Mouse (Mus musculus): ENCODE measurements around the gene Podn.

DNA sequence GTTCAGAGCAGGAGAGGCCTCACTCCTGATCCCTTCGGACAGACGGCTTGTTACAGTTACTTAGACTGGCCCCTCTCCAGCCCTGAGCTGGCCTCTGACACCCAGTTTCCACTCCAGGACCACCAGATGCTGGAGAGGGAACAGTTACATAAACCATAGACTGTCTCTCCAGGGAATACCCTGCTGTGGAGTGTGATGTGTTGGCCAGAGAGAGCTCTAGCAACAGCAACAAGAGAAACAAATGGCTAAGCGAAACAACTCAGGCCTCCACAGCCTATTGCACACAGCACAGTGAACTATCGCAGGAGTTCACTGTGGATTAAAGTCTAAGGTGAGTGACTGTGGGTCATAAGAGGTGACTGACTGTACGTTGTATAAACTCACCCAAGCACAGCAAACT, 71.6 kb downstream of the Podn start:
- TF ChIP-seq CTCF (IDR thresholded peaks at IDR 0.05; ENCODE audit: low read depth) = no peak
- no peak for TF ChIP-seq EP300 (IDR thresholded peaks at IDR 0.05; ENCODE audit: low read depth)

Measured in liver, embryonic 14.5 days (tissue).